18 mouse cellular contexts compared by ENCODE assay signal in the genomic region with DNA sequence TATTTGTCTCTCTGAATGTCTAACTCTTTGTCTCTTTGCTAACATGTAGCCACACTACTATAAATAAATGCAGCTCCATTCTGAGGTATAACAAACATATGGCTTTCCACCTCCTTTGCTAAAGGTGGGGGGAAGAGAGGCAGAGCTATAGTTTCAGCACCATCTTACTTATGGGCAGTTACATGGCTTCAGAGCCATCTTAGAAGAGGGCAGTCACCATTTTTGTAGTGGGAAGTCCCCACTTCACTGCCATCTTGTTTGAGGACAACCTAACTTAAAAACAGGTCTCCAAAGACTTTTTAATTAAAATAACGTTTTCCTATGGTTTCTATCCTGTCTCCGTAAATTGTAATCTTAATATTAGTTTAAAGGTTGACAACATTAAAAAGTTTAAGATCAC.
"Had no signal": no experiment of that assay in that cellular context is flagged by ENCODE, and none has a peak within 500 bp of the region (broad histone marks: within the 10 kb centered on the region; RNA-seq: fewer than 3 reads in every experiment).

No protein-coding gene starts in this region.

- H3K27me3 ChIP-seq: liver, embryonic 15.5 days; lung, embryonic 15.5 days; megakaryocyte, embryonic 14.5 days; midbrain, embryonic 13.5 days; midbrain, embryonic 15.5 days; neural tube, embryonic 12.5 days; stomach, embryonic 15.5 days had no signal

- H3K9me3 ChIP-seq: liver, embryonic 15.5 days; lung, embryonic 15.5 days; megakaryocyte, embryonic 14.5 days; midbrain, embryonic 13.5 days; midbrain, embryonic 15.5 days; neural tube, embryonic 12.5 days; stomach, embryonic 15.5 days had no signal

- H3K27ac ChIP-seq: liver, embryonic 15.5 days; lung, embryonic 15.5 days; macrophage; midbrain, embryonic 13.5 days; midbrain, embryonic 15.5 days; neural tube, embryonic 12.5 days; stomach, embryonic 15.5 days; stomach, postnatal 0 days had no signal

- H3K4me3 ChIP-seq: liver, embryonic 15.5 days; lung, embryonic 15.5 days; megakaryocyte, embryonic 14.5 days; midbrain, embryonic 13.5 days; midbrain, embryonic 15.5 days; neural tube, embryonic 12.5 days; stomach, embryonic 15.5 days had no signal

- H3K4me1 ChIP-seq: liver, embryonic 15.5 days; lung, embryonic 15.5 days; megakaryocyte, embryonic 14.5 days; midbrain, embryonic 13.5 days; midbrain, embryonic 15.5 days; neural tube, embryonic 12.5 days; stomach, embryonic 15.5 days had no signal

- H3K36me3 ChIP-seq: lung, embryonic 15.5 days; midbrain, embryonic 15.5 days; neural tube, embryonic 12.5 days; stomach, embryonic 15.5 days had no signal

- H3K9ac ChIP-seq: liver, embryonic 15.5 days; liver, postnatal 0 days; lung, embryonic 15.5 days; midbrain, embryonic 13.5 days; midbrain, embryonic 15.5 days; neural tube, embryonic 12.5 days; stomach, embryonic 15.5 days had no signal

- H3K4me2 ChIP-seq: liver, embryonic 15.5 days; lung, embryonic 15.5 days; midbrain, embryonic 11.5 days; midbrain, embryonic 13.5 days; midbrain, embryonic 15.5 days; neural tube, embryonic 12.5 days; stomach, embryonic 15.5 days had no signal

- DNase-seq: liver, postnatal 0 days; lung, adult 2 months; lung, postnatal 14 days; lung, postnatal 36 days; right cerebral cortex, postnatal 14 days; thymus, adult 2 months; thymus, postnatal 25 days; thymus, postnatal 4 days had no signal
